Mouse (Mus musculus) CH12.LX (cell line): Measurements from ENCODE around the gene Clic4. TPM values are rescaled to one million over a fixed set of nuclear protein-coding genes. Genes with fewer than 3 reads are reported as not detected.

Source experiments
- DNase-seq: peaks from one replicate; pipeline ENCODE4 v3.0.0-alpha.2; 2013; ENCODE audit errors: extremely low read depth
- H3K27ac ChIP-seq: 2 replicates; pipeline ENCODE4 v1.5.1; 2012; ENCODE audit warnings: low read depth, mild to moderate bottlenecking, control low read depth, moderate library complexity; ENCODE audit not compliant: insufficient read depth
- H3K27me3 ChIP-seq: replicated peaks from 2 replicates; pipeline ENCODE3; 2012; ENCODE audit warnings: inconsistent platforms
- H3K36me3 ChIP-seq, 2 experiments: replicated peaks in 1 of 2; 2 replicates each; pipeline versions ENCODE3 to v1.6.1; 2012; ENCODE audit warnings: inconsistent platforms in 1 of 2, low read length in 1 of 2, mild to moderate bottlenecking in 1 of 2, mixed read lengths in 1 of 2, moderate library complexity in 1 of 2; ENCODE audit not compliant: control insufficient read depth in 1 of 2, insufficient read depth in 1 of 2
- H3K4me1 ChIP-seq, 2 experiments: 2 replicates each; pipeline ENCODE4 v1.6.1; 2012; ENCODE audit warnings: inconsistent platforms in 1 of 2, moderate library complexity in 1 of 2; ENCODE audit not compliant: insufficient read depth in 2 of 2, control insufficient read depth in 1 of 2
- H3K4me2 ChIP-seq: 2 replicates; pipeline ENCODE4 v1.6.1; 2012; ENCODE audit warnings: low read depth, mild to moderate bottlenecking, control low read depth; ENCODE audit not compliant: poor library complexity, insufficient read depth, severe bottlenecking
- H3K4me3 ChIP-seq, 3 experiments: fragments of 150-350 bp in 1 of 3; sonication (generic) in 1 of 3; replicated peaks in 1 of 3; 2 replicates each; pipeline versions ENCODE3 to v1.5.1; 2011 to 2012; ENCODE audit warnings: low read depth in 2 of 3, low read length in 2 of 3, mild to moderate bottlenecking in 2 of 3, moderate library complexity in 2 of 3, control low read depth in 1 of 3, improper control_type of control experiment in 1 of 3, inconsistent platforms in 1 of 3, mixed read lengths in 1 of 3; ENCODE audit not compliant: poor library complexity in 1 of 3
- H3K79me2 ChIP-seq: replicated peaks from 2 replicates; pipeline ENCODE4 v1.6.1; 2012; ENCODE audit warnings: mild to moderate bottlenecking, moderate library complexity; ENCODE audit not compliant: control insufficient read depth, poor library complexity, insufficient read depth, severe bottlenecking; ENCODE audit errors: extremely low read depth
- H3K9ac ChIP-seq: 2 replicates; pipeline ENCODE4 v1.6.1; 2012; ENCODE audit warnings: low read depth, mild to moderate bottlenecking, control low read depth, moderate library complexity; ENCODE audit not compliant: insufficient read depth
- H3K9me3 ChIP-seq: replicated peaks from 2 replicates; pipeline ENCODE3; 2012; ENCODE audit warnings: low read length, inconsistent platforms, mixed read lengths
- BHLHE40 ChIP-seq: IDR thresholded peaks from 2 replicates; pipeline ENCODE4 v1.6.1; 2011; ENCODE audit warnings: mild to moderate bottlenecking, low read depth, low read length, improper control_type of control experiment
- CHD1 ChIP-seq: IDR thresholded peaks from 2 replicates; pipeline ENCODE4 v1.6.1; 2012; ENCODE audit warnings: low read depth, low read length, improper control_type of control experiment, inconsistent platforms
- CTCF ChIP-seq, 2 experiments: IDR thresholded peaks in 1 of 2; conservative IDR thresholded peaks in 1 of 2; 2 replicates each; pipeline ENCODE4 v1.5.1; 2011 to 2012; ENCODE audit warnings: low read depth in 2 of 2, low read length in 2 of 2, improper control_type of control experiment in 1 of 2, inconsistent platforms in 1 of 2, mild to moderate bottlenecking in 1 of 2, moderate library complexity in 1 of 2
- E2F4 ChIP-seq: IDR thresholded peaks from 2 replicates; pipeline ENCODE4 v1.6.1; 2011; ENCODE audit warnings: low read depth, low read length, improper control_type of control experiment; ENCODE audit not compliant: insufficient replicate concordance
- ELF1 ChIP-seq: IDR thresholded peaks from 2 replicates; pipeline ENCODE4 v1.6.1; 2014; ENCODE audit warnings: low read depth, mild to moderate bottlenecking, inconsistent platforms, low read length, improper control_type of control experiment
- EP300 ChIP-seq: IDR thresholded peaks from 2 replicates; pipeline ENCODE4 v1.6.1; 2011; ENCODE audit warnings: low read length, improper control_type of control experiment
- ETS1 ChIP-seq: conservative IDR thresholded peaks from 2 replicates; pipeline ENCODE4 v1.6.1; 2012; ENCODE audit warnings: low read depth, mild to moderate bottlenecking, inconsistent platforms, low read length, improper control_type of control experiment, moderate library complexity
- HCFC1 ChIP-seq: IDR thresholded peaks from 2 replicates; pipeline ENCODE4 v1.6.1; 2012; ENCODE audit warnings: low read depth, mild to moderate bottlenecking, inconsistent platforms, low read length, improper control_type of control experiment
- IRF4 ChIP-seq: IDR thresholded peaks from 2 replicates; pipeline ENCODE4 v1.6.1; 2014; ENCODE audit warnings: low read depth, mild to moderate bottlenecking, inconsistent platforms, low read length, improper control_type of control experiment
- JUND ChIP-seq: conservative IDR thresholded peaks from 2 replicates; pipeline ENCODE4 v1.6.1; 2011; ENCODE audit warnings: low read depth, low read length, improper control_type of control experiment
- MAFK ChIP-seq: IDR thresholded peaks from 2 replicates; pipeline ENCODE4 v1.6.1; 2011; ENCODE audit warnings: low read length, improper control_type of control experiment; ENCODE audit not compliant: insufficient replicate concordance
- MAZ ChIP-seq: IDR thresholded peaks from 2 replicates; pipeline ENCODE4 v1.6.1; 2012; ENCODE audit warnings: low read depth, mild to moderate bottlenecking, inconsistent platforms, low read length, improper control_type of control experiment, moderate library complexity
- MXI1 ChIP-seq: IDR thresholded peaks from 2 replicates; pipeline ENCODE4 v1.6.1; 2011; ENCODE audit warnings: mild to moderate bottlenecking, low read depth, low read length, improper control_type of control experiment
- MYC ChIP-seq: IDR thresholded peaks from 2 replicates; pipeline ENCODE4 v1.6.1; 2011; ENCODE audit warnings: low read depth, mild to moderate bottlenecking, improper control_type of control experiment, low read length
- NELFE ChIP-seq: IDR thresholded peaks from 2 replicates; pipeline ENCODE4 v1.6.1; 2011; ENCODE audit warnings: low read depth, low read length, improper control_type of control experiment
- PAX5 ChIP-seq: IDR thresholded peaks from 2 replicates; pipeline ENCODE4 v1.6.1; 2012; ENCODE audit warnings: low read length, inconsistent platforms, mixed read lengths
- POLR2AphosphoS2 ChIP-seq: IDR thresholded peaks from 2 replicates; pipeline ENCODE4 v1.6.1; 2011; ENCODE audit warnings: low read depth, low read length, improper control_type of control experiment
- RAD21 ChIP-seq: IDR thresholded peaks from 2 replicates; pipeline ENCODE4 v1.6.1; 2011; ENCODE audit warnings: low read depth, mild to moderate bottlenecking, low read length, improper control_type of control experiment, moderate library complexity
- SIN3A ChIP-seq: IDR thresholded peaks from 2 replicates; pipeline ENCODE4 v1.6.1; 2012; ENCODE audit warnings: low read length, improper control_type of control experiment, inconsistent platforms
- UBTF ChIP-seq: IDR thresholded peaks from 2 replicates; pipeline ENCODE4 v1.6.1; 2012; ENCODE audit warnings: low read depth, mild to moderate bottlenecking, inconsistent platforms, low read length, improper control_type of control experiment, moderate library complexity
- USF1 ChIP-seq: IDR thresholded peaks from 2 replicates; pipeline ENCODE4 v1.6.1; 2014; ENCODE audit warnings: low read depth, mild to moderate bottlenecking, inconsistent platforms, low read length, improper control_type of control experiment
- USF2 ChIP-seq: conservative IDR thresholded peaks from 2 replicates; pipeline ENCODE4 v1.6.1; 2011; ENCODE audit warnings: low read depth, low read length, improper control_type of control experiment
- ZC3H11A ChIP-seq: IDR thresholded peaks from 2 replicates; pipeline ENCODE4 v1.6.1; 2012; ENCODE audit warnings: low read depth, mild to moderate bottlenecking, inconsistent platforms, low read length, improper control_type of control experiment
- ZKSCAN1 ChIP-seq: IDR thresholded peaks from 2 replicates; pipeline ENCODE4 v1.6.1; 2012; ENCODE audit warnings: low read depth, inconsistent platforms, low read length, improper control_type of control experiment, borderline replicate concordance
- dilution Hi-C: fragments of 300-500 bp; cut with MboI; formaldehyde crosslinking; loops from 2 replicates; pipeline ENCODE4 v1.14.3; 2020; ENCODE audit warnings: low sequenced_read_pairs; ENCODE audit not compliant: extremely low pct_unique_long_range_greater_than_20kb, extremely low pct_ligation_motif_present
- in situ Hi-C: fragments of 300-500 bp; cut with MboI; formaldehyde crosslinking; loops from 3 replicates; pipeline ENCODE4 v1.14.3; 2019; ENCODE audit warnings: low sequenced_read_pairs, low pct_ligation_motif_present, low pct_unique_long_range_greater_than_20kb, mixed read lengths
- polyA plus RNA-seq: library from polyadenylated mRNA; unstranded; fragments of >175 nt; gene quantifications from 2 replicates; pipeline ENCODE4 v1.2.1, GENCODE M21; 2012; ENCODE audit warnings: low read depth; ENCODE audit not compliant: insufficient read length
- total RNA-seq, 2 experiments: library from RNA; depleted of rRNA; stranded (reverse); fragments of 300-350 nt in 1 of 2; fragments of >200 nt in 1 of 2; gene quantifications; 2 replicates each; pipeline ENCODE4 v1.2.3; 2012 to 2014

Gene Clic4
- total and polyA plus RNA-seq, 3 experiments: 154 to 214 (median 199) TPM

GRCm38 (mm10) chr4:135246866-135247756, 25.5 kb downstream of the Clic4 start:
- Histone ChIP-seq H3K4me2 (no peak overlapping the region), H3K36me3 (peaks cover 29 to 66% of the 10 kb centered on the region in 2 experiments)
- no peak for TF ChIP-seq ZC3H11A
- TF ChIP-seq EP300: no peak
- TF ChIP-seq POLR2AphosphoS2: no peak
- no peak for TF ChIP-seq RAD21
- TF ChIP-seq PAX5: no peak
- TF ChIP-seq NELFE: no peak
- no peak for TF ChIP-seq MAZ
- TF ChIP-seq UBTF: no peak
- TF ChIP-seq SIN3A: no peak
- no peak for TF ChIP-seq USF1
- TF ChIP-seq BHLHE40: no peak
- TF ChIP-seq HCFC1: no peak
- TF ChIP-seq MYC: no peak
- TF ChIP-seq ZKSCAN1: no peak
- TF ChIP-seq ETS1: no peak
- TF ChIP-seq CTCF (conservative IDR thresholded peaks at IDR 0.05 in 1 of 2, IDR thresholded peaks at IDR 0.05 in 1 of 2; ENCODE audit: low read depth in 2 of 2, low read length in 2 of 2): no peak

GRCm38 (mm10) chr4:135246444-135246843, 26.2 kb downstream of the Clic4 start:
- no peaks in the 10 kb centered on the region for H3K27me3 ChIP-seq
- peaks cover 17% of the 10 kb centered on the region for H3K9me3 ChIP-seq
- H3K27ac ChIP-seq: no peak overlapping the region
- H3K9ac ChIP-seq: no peak overlapping the region
- no peak for DNase-seq
- peaks cover 10 to 66% of the 10 kb centered on the region in 2 experiments for H3K4me1 ChIP-seq
- peaks cover 28 to 61% of the 10 kb centered on the region in 2 experiments for H3K36me3 ChIP-seq
- H3K79me2 ChIP-seq: peaks cover 89% of the 10 kb centered on the region
- H3K4me3 ChIP-seq: no peak overlapping the region
- no peak overlapping the region for H3K4me2 ChIP-seq
- TF ChIP-seq ETS1 (no peak), CTCF (conservative IDR thresholded peaks at IDR 0.05 in 1 of 2, IDR thresholded peaks at IDR 0.05 in 1 of 2; ENCODE audit: low read depth in 2 of 2, low read length in 2 of 2) (no peak), E2F4 (no peak), MAFK (no peak), PAX5 (no peak), USF2 (no peak), ZC3H11A (no peak), EP300 (no peak), JUND (no peak), UBTF (no peak), MXI1 (no peak), IRF4 (no peak), MAZ (no peak), ELF1 (no peak), CHD1 (no peak)
- in situ Hi-C loops (no loop called here), dilution Hi-C loops (no loop called here)

More at GRCm38 (mm10) chr4:135246866-135247756, 25.5 kb downstream of the Clic4 start:
- peaks cover 7 to 60% of the 10 kb centered on the region in 2 experiments; a peak in 3 of 4 replicates for H3K4me1 ChIP-seq
- H3K27me3 ChIP-seq: no peaks in the 10 kb centered on the region
- no peak overlapping the region for H3K4me3 ChIP-seq
- no peak overlapping the region for H3K27ac ChIP-seq
- dilution Hi-C loops: no loop called here
- in situ Hi-C loops: no loop called here
- DNase-seq: no peak
- peaks cover 17% of the 10 kb centered on the region for H3K9me3 ChIP-seq
- no peak overlapping the region for H3K9ac ChIP-seq
- peaks cover 90% of the 10 kb centered on the region for H3K79me2 ChIP-seq
